Mouse (Mus musculus): ENCODE data around the gene Zic4. TPM values are rescaled to one million over a fixed set of nuclear protein-coding genes. Genes with fewer than 3 reads are reported as not detected.

The Zic4 gene
- polyA plus RNA-seq, 1 experiment from 2014 or later, result not detected

DNA sequence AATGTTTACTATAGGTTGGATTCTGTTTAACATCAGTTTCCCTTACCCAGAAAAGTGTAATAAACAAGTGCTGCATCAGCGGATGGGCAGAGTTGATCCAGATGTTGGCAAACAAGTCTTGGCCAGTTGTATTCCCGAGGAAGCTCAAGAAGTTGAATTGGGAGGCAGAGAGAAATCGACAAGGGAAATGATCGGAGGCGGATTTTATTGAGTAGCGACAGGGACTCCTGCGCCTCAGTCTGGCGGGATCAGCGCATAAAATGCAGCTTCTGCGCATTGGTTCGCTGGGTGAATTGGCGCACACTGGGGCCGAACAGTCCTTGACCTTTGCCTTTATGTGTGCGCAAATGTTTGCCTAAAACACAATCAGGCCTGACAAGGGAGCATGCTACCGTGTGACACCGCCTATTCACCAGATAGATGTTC, 43.6 kb downstream of the Zic4 start:
- H3K36me3 ChIP-seq (ENCODE audit: insufficient read depth, low read length), result no peaks in the 10 kb centered on the region
- no peak overlapping the region for H3K27ac ChIP-seq
- WGBS, result 1% methylated on average over 16 of the region's 16 CpGs
- peaks cover 85% of the 10 kb centered on the region for H3K27me3 ChIP-seq (ENCODE audit: insufficient read depth, low read length)
- H3K9me3 ChIP-seq (replicated peaks; ENCODE audit: low read length), result no peaks in the 10 kb centered on the region
- TF ChIP-seq CTCF (IDR thresholded peaks at IDR 0.05; ENCODE audit: low read depth), result no peak
- ATAC-seq (replicated peaks; ENCODE audit: low FRiP score, low read depth), result no peak
- H3K9ac ChIP-seq (ENCODE audit: low read depth, low read length), result no peak overlapping the region
- DNase-seq (ENCODE audit: low spot score), result no peak
- no peaks in the 10 kb centered on the region for H3K4me1 ChIP-seq (replicated peaks; ENCODE audit: insufficient read depth, low read length)
- H3K4me2 ChIP-seq (ENCODE audit: low read length), result no peak overlapping the region
- no peak overlapping the region for H3K4me3 ChIP-seq (replicated peaks; ENCODE audit: low read depth, low read length)

DNA sequence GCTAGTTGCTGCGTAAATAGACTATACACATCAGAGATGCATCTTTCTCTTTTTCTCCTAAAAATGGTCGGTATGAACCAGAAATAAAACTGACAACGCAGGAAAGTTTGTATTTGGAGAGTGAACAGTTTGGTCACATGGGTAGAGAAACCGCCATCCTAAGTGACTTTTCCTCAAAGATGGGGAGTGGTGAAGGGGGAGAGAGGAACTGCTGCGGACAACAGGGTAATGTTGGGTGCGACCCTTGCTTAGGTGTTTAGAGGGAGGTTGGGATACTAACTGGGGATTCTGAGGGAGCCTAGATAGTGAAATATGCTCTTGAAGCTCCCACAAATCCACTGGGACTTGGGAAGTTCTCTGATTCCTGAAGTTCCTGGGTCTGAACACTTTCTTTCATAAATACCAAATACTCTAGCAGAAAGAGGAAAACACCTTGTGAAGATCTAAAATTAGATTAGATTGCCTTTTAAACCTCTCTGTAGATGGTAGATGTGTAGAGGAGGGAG, 44.1 kb downstream of the Zic4 start:
- H3K9ac ChIP-seq (ENCODE audit: low read depth, low read length), result no peak overlapping the region
- 1% methylated on average over 6 of the region's 6 CpGs for WGBS
- H3K4me1 ChIP-seq (replicated peaks; ENCODE audit: insufficient read depth, low read length), result no peaks in the 10 kb centered on the region
- no peak overlapping the region for H3K4me2 ChIP-seq (ENCODE audit: low read length)
- no peak overlapping the region for H3K4me3 ChIP-seq (replicated peaks; ENCODE audit: low read depth, low read length)
- H3K36me3 ChIP-seq (ENCODE audit: insufficient read depth, low read length), result no peaks in the 10 kb centered on the region
- peaks cover 79% of the 10 kb centered on the region for H3K27me3 ChIP-seq (ENCODE audit: insufficient read depth, low read length)
- no peak for DNase-seq (ENCODE audit: low spot score)
- no peak for TF ChIP-seq CTCF (IDR thresholded peaks at IDR 0.05; ENCODE audit: low read depth)
- no peak for ATAC-seq (replicated peaks; ENCODE audit: low FRiP score, low read depth)
- no peak overlapping the region for H3K27ac ChIP-seq
- no peaks in the 10 kb centered on the region for H3K9me3 ChIP-seq (replicated peaks; ENCODE audit: low read length)

DNA sequence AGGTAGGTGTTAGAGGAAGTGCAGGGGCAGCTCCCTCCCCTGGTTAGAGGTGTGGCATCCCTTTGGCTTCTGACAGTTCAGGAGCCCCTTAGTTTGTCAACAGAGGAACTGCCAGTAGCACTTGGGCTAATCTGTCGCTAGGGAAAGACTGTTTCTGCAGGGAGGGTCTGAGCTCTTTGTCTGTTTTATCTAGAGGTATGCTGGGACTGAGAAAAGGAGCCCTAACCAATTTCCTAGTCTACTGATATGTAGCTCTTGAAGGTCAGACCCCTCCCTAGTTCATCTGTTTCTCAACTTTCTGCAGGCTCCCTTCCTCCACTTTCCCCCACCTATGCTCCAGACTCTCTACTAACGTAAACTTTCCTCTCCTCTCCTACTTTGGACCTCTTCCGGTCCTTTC, 47.6 kb downstream of the Zic4 start:
- ATAC-seq (replicated peaks; ENCODE audit: low FRiP score, low read depth) (no peak), DNase-seq (ENCODE audit: low spot score) (no peak)
- no peak overlapping the region for H3K9ac ChIP-seq (ENCODE audit: low read depth, low read length)
- no peaks in the 10 kb centered on the region for H3K9me3 ChIP-seq (replicated peaks; ENCODE audit: low read length)
- no peaks in the 10 kb centered on the region for H3K4me1 ChIP-seq (replicated peaks; ENCODE audit: insufficient read depth, low read length)
- TF ChIP-seq CTCF (IDR thresholded peaks at IDR 0.05; ENCODE audit: low read depth), result no peak
- WGBS, result 3% methylated on average over 3 of the region's 3 CpGs
- no peaks in the 10 kb centered on the region for H3K36me3 ChIP-seq (ENCODE audit: insufficient read depth, low read length)
- H3K27ac ChIP-seq, result no peak overlapping the region
- peaks cover 59% of the 10 kb centered on the region for H3K27me3 ChIP-seq (ENCODE audit: insufficient read depth, low read length)
- no peak overlapping the region for H3K4me3 ChIP-seq (replicated peaks; ENCODE audit: low read depth, low read length)
- H3K4me2 ChIP-seq (ENCODE audit: low read length), result no peak overlapping the region

DNA sequence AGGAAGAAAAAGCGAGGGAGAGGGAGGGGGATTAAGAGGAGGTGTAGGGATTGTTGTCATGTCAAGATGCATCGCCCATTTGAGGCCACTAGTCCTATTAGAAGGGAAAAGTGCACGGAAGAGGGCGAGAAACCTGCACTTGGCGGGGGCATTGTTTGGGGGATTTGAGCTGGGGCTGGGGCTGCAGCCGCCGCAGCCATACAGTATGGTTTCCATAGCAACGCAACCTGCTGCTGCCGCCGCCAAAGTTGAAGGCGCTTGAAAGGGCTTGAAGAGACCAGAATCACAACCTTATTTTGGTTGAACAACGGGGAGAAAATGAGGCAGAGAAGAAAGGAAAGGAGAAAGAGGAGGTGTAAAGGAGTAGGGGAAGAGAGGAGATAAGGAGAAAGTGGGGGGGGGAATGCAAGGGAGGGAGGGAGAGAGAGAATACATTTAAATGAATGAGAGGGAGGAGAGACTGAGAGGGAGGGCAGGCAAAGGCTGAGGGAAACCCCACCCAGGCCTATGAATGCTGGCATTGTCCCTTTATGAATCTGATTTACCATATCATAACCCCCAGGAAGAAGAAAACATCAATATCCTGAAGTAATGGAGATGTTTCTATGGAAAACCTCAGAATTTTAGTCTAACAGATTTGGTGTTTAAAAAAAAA, 51.9 kb downstream of the Zic4 start:
- H3K4me1 ChIP-seq (replicated peaks; ENCODE audit: insufficient read depth, low read length), result no peaks in the 10 kb centered on the region
- TF ChIP-seq CTCF (IDR thresholded peaks at IDR 0.05; ENCODE audit: low read depth), result no peak
- DNase-seq (ENCODE audit: low spot score), result no peak
- no peaks in the 10 kb centered on the region for H3K36me3 ChIP-seq (ENCODE audit: insufficient read depth, low read length)
- no peak overlapping the region for H3K4me2 ChIP-seq (ENCODE audit: low read length)
- ATAC-seq (replicated peaks; ENCODE audit: low FRiP score, low read depth), result no peak
- no peaks in the 10 kb centered on the region for H3K9me3 ChIP-seq (replicated peaks; ENCODE audit: low read length)
- WGBS, result 1% methylated on average over 12 of the region's 12 CpGs
- H3K4me3 ChIP-seq (replicated peaks; ENCODE audit: low read depth, low read length), result no peak overlapping the region
- H3K9ac ChIP-seq (ENCODE audit: low read depth, low read length), result no peak overlapping the region
- H3K27me3 ChIP-seq (ENCODE audit: insufficient read depth, low read length), result peaks cover 39% of the 10 kb centered on the region
- H3K27ac ChIP-seq, result no peak overlapping the region

DNA sequence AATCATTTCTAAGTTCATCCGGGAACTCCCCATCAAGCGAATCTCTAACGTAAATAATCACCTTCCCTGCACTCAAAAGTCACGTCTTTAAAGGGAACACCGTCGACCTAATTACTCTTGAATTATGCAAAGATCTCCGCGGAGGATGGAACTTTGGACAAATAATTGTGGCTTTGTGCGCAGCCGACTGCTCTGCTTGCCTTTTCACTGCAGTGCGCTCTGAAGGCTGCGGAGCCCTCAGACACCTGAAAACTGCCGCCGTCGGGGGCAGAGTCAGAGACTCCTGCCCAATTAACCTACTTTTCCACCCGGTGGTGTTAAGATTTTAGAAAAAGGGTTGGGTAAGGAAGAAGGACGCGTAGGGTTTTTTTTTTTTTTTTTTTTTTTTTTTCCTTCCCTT, 58.2 kb downstream of the Zic4 start:
- Histone ChIP-seq H3K4me2 (ENCODE audit: low read length) (no peak overlapping the region), H3K4me1 (replicated peaks; ENCODE audit: insufficient read depth, low read length) (no peaks in the 10 kb centered on the region), H3K9ac (ENCODE audit: low read depth, low read length) (no peak overlapping the region), H3K27ac (no peak overlapping the region), H3K9me3 (replicated peaks; ENCODE audit: low read length) (no peaks in the 10 kb centered on the region), H3K27me3 (ENCODE audit: insufficient read depth, low read length) (peaks cover 22% of the 10 kb centered on the region), H3K36me3 (ENCODE audit: insufficient read depth, low read length) (no peaks in the 10 kb centered on the region), H3K4me3 (replicated peaks; ENCODE audit: low read depth, low read length) (no peak overlapping the region)
- WGBS, result 1% methylated on average over 18 of the region's 18 CpGs
- TF ChIP-seq CTCF (IDR thresholded peaks at IDR 0.05; ENCODE audit: low read depth), result no peak
- ATAC-seq (replicated peaks; ENCODE audit: low FRiP score, low read depth) (no peak), DNase-seq (ENCODE audit: low spot score) (no peak)

Other genes starting within 250 kb of the Zic4 start
- not detected in 2 replicates for gene Zic1, start 3.4 kb downstream of the Zic4 start, polyA plus RNA-seq (2015; fragmentation: Nextera tagmentation; extraction: Ambion mirVana)